Mouse (Mus musculus) CH12.LX (cell line): ENCODE results near the gene Tspan9. TPM values are rescaled to one million over a fixed set of nuclear protein-coding genes. Genes with fewer than 3 reads are reported as not detected.

Source experiments
- DNase-seq: peaks from one replicate; pipeline ENCODE4 v3.0.0-alpha.2; 2013; ENCODE audit errors: extremely low read depth
- H3K27ac ChIP-seq: 2 replicates; pipeline ENCODE4 v1.5.1; 2012; ENCODE audit warnings: low read depth, mild to moderate bottlenecking, control low read depth, moderate library complexity; ENCODE audit not compliant: insufficient read depth
- H3K27me3 ChIP-seq: replicated peaks from 2 replicates; pipeline ENCODE3; 2012; ENCODE audit warnings: inconsistent platforms
- H3K36me3 ChIP-seq, 2 experiments: replicated peaks in 1 of 2; 2 replicates each; pipeline versions ENCODE3 to v1.6.1; 2012; ENCODE audit warnings: inconsistent platforms in 1 of 2, low read length in 1 of 2, mild to moderate bottlenecking in 1 of 2, mixed read lengths in 1 of 2, moderate library complexity in 1 of 2; ENCODE audit not compliant: control insufficient read depth in 1 of 2, insufficient read depth in 1 of 2
- H3K4me1 ChIP-seq, 2 experiments: 2 replicates each; pipeline ENCODE4 v1.6.1; 2012; ENCODE audit warnings: inconsistent platforms in 1 of 2, moderate library complexity in 1 of 2; ENCODE audit not compliant: insufficient read depth in 2 of 2, control insufficient read depth in 1 of 2
- H3K4me2 ChIP-seq: 2 replicates; pipeline ENCODE4 v1.6.1; 2012; ENCODE audit warnings: low read depth, mild to moderate bottlenecking, control low read depth; ENCODE audit not compliant: poor library complexity, insufficient read depth, severe bottlenecking
- H3K4me3 ChIP-seq, 3 experiments: fragments of 150-350 bp in 1 of 3; sonication (generic) in 1 of 3; replicated peaks in 1 of 3; 2 replicates each; pipeline versions ENCODE3 to v1.5.1; 2011 to 2012; ENCODE audit warnings: low read depth in 2 of 3, low read length in 2 of 3, mild to moderate bottlenecking in 2 of 3, moderate library complexity in 2 of 3, control low read depth in 1 of 3, improper control_type of control experiment in 1 of 3, inconsistent platforms in 1 of 3, mixed read lengths in 1 of 3; ENCODE audit not compliant: poor library complexity in 1 of 3
- H3K79me2 ChIP-seq: replicated peaks from 2 replicates; pipeline ENCODE4 v1.6.1; 2012; ENCODE audit warnings: mild to moderate bottlenecking, moderate library complexity; ENCODE audit not compliant: control insufficient read depth, poor library complexity, insufficient read depth, severe bottlenecking; ENCODE audit errors: extremely low read depth
- H3K9ac ChIP-seq: 2 replicates; pipeline ENCODE4 v1.6.1; 2012; ENCODE audit warnings: low read depth, mild to moderate bottlenecking, control low read depth, moderate library complexity; ENCODE audit not compliant: insufficient read depth
- H3K9me3 ChIP-seq: replicated peaks from 2 replicates; pipeline ENCODE3; 2012; ENCODE audit warnings: low read length, inconsistent platforms, mixed read lengths
- CHD1 ChIP-seq: IDR thresholded peaks from 2 replicates; pipeline ENCODE4 v1.6.1; 2012; ENCODE audit warnings: low read depth, low read length, improper control_type of control experiment, inconsistent platforms
- CHD2 ChIP-seq: IDR thresholded peaks from 2 replicates; pipeline ENCODE4 v1.6.1; 2011; ENCODE audit warnings: low read length, improper control_type of control experiment
- EP300 ChIP-seq: IDR thresholded peaks from 2 replicates; pipeline ENCODE4 v1.6.1; 2011; ENCODE audit warnings: low read length, improper control_type of control experiment
- ETS1 ChIP-seq: conservative IDR thresholded peaks from 2 replicates; pipeline ENCODE4 v1.6.1; 2012; ENCODE audit warnings: low read depth, mild to moderate bottlenecking, inconsistent platforms, low read length, improper control_type of control experiment, moderate library complexity
- IRF4 ChIP-seq: IDR thresholded peaks from 2 replicates; pipeline ENCODE4 v1.6.1; 2014; ENCODE audit warnings: low read depth, mild to moderate bottlenecking, inconsistent platforms, low read length, improper control_type of control experiment
- JUN ChIP-seq: IDR thresholded peaks from 2 replicates; pipeline ENCODE4 v1.6.1; 2011; ENCODE audit warnings: low read depth, mild to moderate bottlenecking, low read length, improper control_type of control experiment, moderate library complexity; ENCODE audit not compliant: insufficient read depth
- JUND ChIP-seq: conservative IDR thresholded peaks from 2 replicates; pipeline ENCODE4 v1.6.1; 2011; ENCODE audit warnings: low read depth, low read length, improper control_type of control experiment
- MAZ ChIP-seq: IDR thresholded peaks from 2 replicates; pipeline ENCODE4 v1.6.1; 2012; ENCODE audit warnings: low read depth, mild to moderate bottlenecking, inconsistent platforms, low read length, improper control_type of control experiment, moderate library complexity
- MEF2A ChIP-seq: IDR thresholded peaks from 2 replicates; pipeline ENCODE4 v1.6.1; 2014; ENCODE audit warnings: low read depth, mild to moderate bottlenecking, inconsistent platforms, low read length, improper control_type of control experiment, borderline replicate concordance
- MXI1 ChIP-seq: IDR thresholded peaks from 2 replicates; pipeline ENCODE4 v1.6.1; 2011; ENCODE audit warnings: mild to moderate bottlenecking, low read depth, low read length, improper control_type of control experiment
- NELFE ChIP-seq: IDR thresholded peaks from 2 replicates; pipeline ENCODE4 v1.6.1; 2011; ENCODE audit warnings: low read depth, low read length, improper control_type of control experiment
- PAX5 ChIP-seq: IDR thresholded peaks from 2 replicates; pipeline ENCODE4 v1.6.1; 2012; ENCODE audit warnings: low read length, inconsistent platforms, mixed read lengths
- POLR2A ChIP-seq: IDR thresholded peaks from 2 replicates; pipeline ENCODE4 v1.6.1; 2011; ENCODE audit warnings: low read depth, mild to moderate bottlenecking, improper control_type of control experiment, low read length
- SMC3 ChIP-seq: IDR thresholded peaks from 2 replicates; pipeline ENCODE4 v1.6.1; 2011; ENCODE audit warnings: low read depth, low read length, improper control_type of control experiment
- TBP ChIP-seq: conservative IDR thresholded peaks from 2 replicates; pipeline ENCODE4 v1.6.1; 2011; ENCODE audit warnings: low read depth, low read length, improper control_type of control experiment
- TCF12 ChIP-seq: IDR thresholded peaks from 2 replicates; pipeline ENCODE4 v1.6.1; 2014; ENCODE audit warnings: low read depth, mild to moderate bottlenecking, inconsistent platforms, low read length, improper control_type of control experiment
- UBTF ChIP-seq: IDR thresholded peaks from 2 replicates; pipeline ENCODE4 v1.6.1; 2012; ENCODE audit warnings: low read depth, mild to moderate bottlenecking, inconsistent platforms, low read length, improper control_type of control experiment, moderate library complexity
- USF1 ChIP-seq: IDR thresholded peaks from 2 replicates; pipeline ENCODE4 v1.6.1; 2014; ENCODE audit warnings: low read depth, mild to moderate bottlenecking, inconsistent platforms, low read length, improper control_type of control experiment
- USF2 ChIP-seq: conservative IDR thresholded peaks from 2 replicates; pipeline ENCODE4 v1.6.1; 2011; ENCODE audit warnings: low read depth, low read length, improper control_type of control experiment
- ZC3H11A ChIP-seq: IDR thresholded peaks from 2 replicates; pipeline ENCODE4 v1.6.1; 2012; ENCODE audit warnings: low read depth, mild to moderate bottlenecking, inconsistent platforms, low read length, improper control_type of control experiment
- ZKSCAN1 ChIP-seq: IDR thresholded peaks from 2 replicates; pipeline ENCODE4 v1.6.1; 2012; ENCODE audit warnings: low read depth, inconsistent platforms, low read length, improper control_type of control experiment, borderline replicate concordance
- ZMIZ1 ChIP-seq: IDR thresholded peaks from 2 replicates; pipeline ENCODE4 v1.6.1; 2012; ENCODE audit warnings: low read depth, mild to moderate bottlenecking, inconsistent platforms, low read length, improper control_type of control experiment
- ZNF384 ChIP-seq: IDR thresholded peaks from 2 replicates; pipeline ENCODE4 v1.6.1; 2012; ENCODE audit warnings: low read depth, low read length, improper control_type of control experiment, inconsistent platforms
- dilution Hi-C: fragments of 300-500 bp; cut with MboI; formaldehyde crosslinking; loops from 2 replicates; pipeline ENCODE4 v1.14.3; 2020; ENCODE audit warnings: low sequenced_read_pairs; ENCODE audit not compliant: extremely low pct_unique_long_range_greater_than_20kb, extremely low pct_ligation_motif_present
- in situ Hi-C: fragments of 300-500 bp; cut with MboI; formaldehyde crosslinking; loops from 3 replicates; pipeline ENCODE4 v1.14.3; 2019; ENCODE audit warnings: low sequenced_read_pairs, low pct_ligation_motif_present, low pct_unique_long_range_greater_than_20kb, mixed read lengths
- polyA plus RNA-seq: library from polyadenylated mRNA; unstranded; fragments of >175 nt; gene quantifications from 2 replicates; pipeline ENCODE4 v1.2.1, GENCODE M21; 2012; ENCODE audit warnings: low read depth; ENCODE audit not compliant: insufficient read length
- total RNA-seq, 2 experiments: library from RNA; depleted of rRNA; stranded (reverse); fragments of 300-350 nt in 1 of 2; fragments of >200 nt in 1 of 2; gene quantifications; 2 replicates each; pipeline ENCODE4 v1.2.3; 2012 to 2014

Gene Tspan9
- total and polyA plus RNA-seq, 3 experiments, result 0.40 to 0.98 (median 0.71) TPM

DNA sequence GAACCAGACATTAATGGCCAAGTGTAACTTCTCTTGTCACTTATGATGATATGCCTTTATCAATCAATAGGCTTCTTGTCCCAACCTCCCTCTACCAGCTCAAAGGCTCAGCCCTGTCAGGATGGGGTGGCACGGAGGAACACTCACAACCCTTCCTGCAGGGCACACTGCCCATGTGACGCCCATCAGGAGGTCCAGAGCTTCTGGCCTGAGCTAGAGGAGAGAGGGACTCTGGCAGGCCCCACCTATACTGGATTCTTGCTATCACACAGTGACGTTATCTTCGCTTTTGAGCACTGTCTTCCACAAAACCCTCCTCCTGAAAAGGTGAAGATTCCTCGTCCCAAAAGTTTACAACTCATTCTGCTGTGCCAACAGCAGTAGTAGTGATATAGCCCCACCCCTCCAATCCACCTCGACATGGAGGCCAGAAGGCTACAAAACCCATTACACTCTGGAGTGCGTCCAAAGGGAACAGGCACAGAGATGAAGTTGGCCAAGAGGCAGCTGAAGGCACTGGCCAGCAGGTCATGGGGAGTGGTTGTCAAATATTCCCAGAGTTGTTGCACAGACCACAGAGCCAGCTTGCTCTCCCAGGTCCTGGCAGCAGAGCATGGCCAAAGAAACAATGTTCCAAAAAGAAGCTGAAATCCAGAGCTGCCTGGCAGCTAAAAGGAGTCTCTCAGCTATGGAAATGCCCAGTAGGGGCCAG, 34.9 kb downstream of the Tspan9 start:
- no peak overlapping the region for H3K27ac ChIP-seq
- no peaks in the 10 kb centered on the region for H3K9me3 ChIP-seq
- no peaks in the 10 kb centered on the region for H3K36me3 ChIP-seq
- TF ChIP-seq JUN, result no peak
- no peak for TF ChIP-seq MAZ
- no peak for TF ChIP-seq EP300
- TF ChIP-seq ZC3H11A, result no peak
- no peak for TF ChIP-seq MEF2A
- no peak for TF ChIP-seq ZMIZ1
- no peak for TF ChIP-seq IRF4
- no peak for TF ChIP-seq POLR2A
- TF ChIP-seq USF1, result no peak
- TF ChIP-seq ZKSCAN1, result no peak
- no peak for TF ChIP-seq ZNF384
- TF ChIP-seq TCF12, result no peak
- TF ChIP-seq PAX5, result no peak
- no peak overlapping the region for H3K9ac ChIP-seq
- peaks cover 0 to 14% of the 10 kb centered on the region in 2 experiments for H3K4me1 ChIP-seq
- dilution Hi-C loops (no loop called here), in situ Hi-C loops (no loop called here)
- no peak for DNase-seq
- H3K79me2 ChIP-seq, result no peaks in the 10 kb centered on the region
- H3K27me3 ChIP-seq, result peaks cover 86% of the 10 kb centered on the region
- H3K4me3 ChIP-seq, result no peak overlapping the region
- H3K4me2 ChIP-seq, result no peak overlapping the region

GRCm38 (mm10) chr6:128107698-128108097, 35.7 kb downstream of the Tspan9 start:
- Histone ChIP-seq H3K79me2 (no peaks in the 10 kb centered on the region), H3K27me3 (peaks cover 88% of the 10 kb centered on the region), H3K9me3 (no peaks in the 10 kb centered on the region), H3K4me2 (no peak overlapping the region), H3K9ac (no peak overlapping the region), H3K27ac (no peak overlapping the region), H3K4me1 (peaks cover 0 to 14% of the 10 kb centered on the region in 2 experiments), H3K4me3 (no peak overlapping the region)
- dilution Hi-C loops (no loop called here), in situ Hi-C loops (no loop called here)
- no peak for DNase-seq
- TF ChIP-seq NELFE (no peak), CHD2 (no peak), ETS1 (no peak), POLR2A (no peak), JUND (no peak), TBP (peak; percentile 88), UBTF (0 out of 2 replicates have a peak, but pooled peaks have one; percentile 65), USF2 (no peak), CHD1 (no peak), MAZ (no peak), SMC3 (no peak), ZMIZ1 (no peak), PAX5 (no peak), MXI1 (no peak)
- TF ChIP-seq, all 38 proteins: peak for 2
- no peaks in the 10 kb centered on the region for H3K36me3 ChIP-seq
